Mouse (Mus musculus) kidney, adult 2 months (tissue): ENCODE measurements around the gene Tcf20. TPM values are rescaled to one million over a fixed set of nuclear protein-coding genes. Genes with fewer than 3 reads are reported as not detected.

Experiments used
- DNase-seq: peaks from one replicate; pipeline ENCODE4 v3.0.0; 2021
- H3K27ac ChIP-seq: fragments of 200-500 bp; 2 replicates; pipeline ENCODE4 v1.5.1; 2012; ENCODE audit warnings: low read depth, low read length, control low read depth, inconsistent platforms; ENCODE audit not compliant: insufficient read depth
- H3K27me3 ChIP-seq: fragments of 200-500 bp; replicated peaks from 2 replicates; pipeline ENCODE4 v1.6.1; 2012; ENCODE audit warnings: mild to moderate bottlenecking, moderate library complexity, low read length, inconsistent platforms; ENCODE audit not compliant: control insufficient read depth, insufficient read depth
- H3K36me3 ChIP-seq: fragments of 200-500 bp; 2 replicates; pipeline ENCODE4 v1.6.1; 2012; ENCODE audit warnings: mild to moderate bottlenecking, moderate library complexity, low read length, inconsistent platforms; ENCODE audit not compliant: control insufficient read depth, insufficient read depth
- H3K4me1 ChIP-seq: fragments of 200-500 bp; 2 replicates; pipeline ENCODE4 v1.6.1; 2011; ENCODE audit warnings: low read length; ENCODE audit not compliant: control insufficient read depth, insufficient read depth
- H3K4me3 ChIP-seq: fragments of 200-500 bp; 2 replicates; pipeline ENCODE4 v1.5.1; 2011; ENCODE audit warnings: mild to moderate bottlenecking, low read depth, low read length, control low read depth; ENCODE audit not compliant: insufficient read depth
- CTCF ChIP-seq: fragments of 200-500 bp; conservative IDR thresholded peaks from 2 replicates; pipeline ENCODE4 v1.5.1; 2011; ENCODE audit warnings: low read depth, mild to moderate bottlenecking, control low read depth, low read length, moderate library complexity, mixed read lengths; ENCODE audit not compliant: insufficient read depth, insufficient read length
- POLR2A ChIP-seq: fragments of 200-500 bp; IDR thresholded peaks from one replicate; pipeline ENCODE4 v1.6.1; 2011; ENCODE audit warnings: low read depth, low read length, control low read depth
- WGBS: fragments of 180-500 bp; shearing (Covaris S2); methylation state at CpG from one replicate; pipeline ENCODE4 v1.1.7; 2018; 5-methylcytosine and 5-hydroxymethylcytosine counted together
- polyA plus RNA-seq: library from polyadenylated mRNA; depleted of rRNA; stranded (reverse); fragments of >200 nt; gene quantifications from 2 replicates; pipeline ENCODE4 v1.2.3, GENCODE M21; 2012

Tcf20 gene
- polyA plus RNA-seq, 1 experiment: 18.1 TPM

GRCm38 (mm10) chr15:82900331-82900730 lies 87.3 kb downstream of the Tcf20 start:
- TF ChIP-seq POLR2A (no peak), CTCF (no peak)
- H3K27me3 ChIP-seq: no peaks in the 10 kb centered on the region
- WGBS: 42% methylated on average over 3 of the region's 3 CpGs
- H3K36me3 ChIP-seq: no peaks in the 10 kb centered on the region
- no peak overlapping the region for H3K27ac ChIP-seq
- peaks cover 3% of the 10 kb centered on the region; the same call in 1 of the 2 replicates for H3K4me1 ChIP-seq
- peak overlapping the region; percentile 51; the same call in 1 of the 2 replicates for H3K4me3 ChIP-seq
- DNase-seq: no peak

- TF ChIP-seq CTCF: no peak
- TF ChIP-seq POLR2A: peak; percentile 20
- DNase-seq: peak; percentile 92
- Histone ChIP-seq H3K27me3 (no peaks in the 10 kb centered on the region), H3K4me3 (peak overlapping the region; percentile 93), H3K36me3 (no peaks in the 10 kb centered on the region), H3K4me1 (peaks cover 3% of the 10 kb centered on the region; the same call in 1 of the 2 replicates), H3K27ac (no peak overlapping the region)
- WGBS: 2% methylated on average over 56 of the region's 56 CpGs
Measured at GRCm38 (mm10) chr15:82899676-82900301, 87.9 kb downstream of the Tcf20 start.

DNA sequence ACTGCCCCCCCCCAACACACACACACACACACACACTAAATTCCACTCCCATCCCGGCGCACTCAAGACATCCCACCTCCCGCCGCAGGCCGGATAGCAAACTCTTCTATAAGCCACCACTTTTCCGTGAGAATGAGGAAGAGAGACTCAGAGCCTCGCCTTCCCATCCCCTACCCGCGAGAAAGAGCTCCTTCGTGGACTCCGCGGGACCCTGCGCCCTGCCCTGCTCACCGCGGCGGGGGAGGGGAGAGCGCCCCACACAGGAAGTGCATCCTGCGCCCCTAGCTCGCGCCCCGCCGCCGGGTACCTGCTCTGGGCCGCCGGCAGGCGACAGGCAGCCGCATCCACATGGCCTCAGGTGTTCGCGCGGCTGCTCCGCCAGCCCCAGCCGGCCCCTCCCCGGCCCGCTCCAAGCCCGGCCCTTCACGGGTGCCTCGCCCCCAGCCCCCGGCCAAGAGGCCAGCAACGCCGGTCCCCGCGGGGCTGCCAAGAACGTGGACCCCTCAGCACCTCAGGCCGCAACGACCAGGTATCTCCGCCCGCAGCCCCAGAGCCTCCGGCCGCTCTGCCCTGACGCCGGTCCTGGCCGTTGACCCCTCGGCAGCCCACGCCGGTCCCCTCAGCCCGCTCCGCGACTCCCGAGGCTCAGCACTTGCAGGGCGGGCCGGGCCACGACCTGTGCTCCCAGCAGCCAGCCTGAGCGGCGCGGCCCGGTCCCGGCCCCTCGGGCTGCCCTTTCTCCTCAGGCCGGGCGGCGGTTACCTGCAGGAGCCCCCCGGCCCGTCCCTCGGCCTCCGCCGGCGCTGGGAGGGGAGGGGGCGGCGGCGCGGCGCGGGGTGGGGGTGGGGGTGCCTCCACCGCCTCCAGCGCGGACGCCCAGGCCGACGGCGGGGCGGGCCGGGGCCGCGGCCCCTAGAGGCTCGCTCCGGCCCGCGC lies 88.7 kb downstream of the Tcf20 start:
- no peaks in the 10 kb centered on the region for H3K27me3 ChIP-seq
- under 1% methylated on average over 93 of the region's 98 CpGs for WGBS
- peak; percentile 47 for DNase-seq
- TF ChIP-seq POLR2A (no peak), CTCF (no peak)
- peak overlapping the region; percentile 93 for H3K4me3 ChIP-seq
- no peaks in the 10 kb centered on the region for H3K36me3 ChIP-seq
- peaks cover 3% of the 10 kb centered on the region; the same call in 1 of the 2 replicates for H3K4me1 ChIP-seq
- peak overlapping the region; percentile 19; the same call in 1 of the 2 replicates for H3K27ac ChIP-seq

DNA sequence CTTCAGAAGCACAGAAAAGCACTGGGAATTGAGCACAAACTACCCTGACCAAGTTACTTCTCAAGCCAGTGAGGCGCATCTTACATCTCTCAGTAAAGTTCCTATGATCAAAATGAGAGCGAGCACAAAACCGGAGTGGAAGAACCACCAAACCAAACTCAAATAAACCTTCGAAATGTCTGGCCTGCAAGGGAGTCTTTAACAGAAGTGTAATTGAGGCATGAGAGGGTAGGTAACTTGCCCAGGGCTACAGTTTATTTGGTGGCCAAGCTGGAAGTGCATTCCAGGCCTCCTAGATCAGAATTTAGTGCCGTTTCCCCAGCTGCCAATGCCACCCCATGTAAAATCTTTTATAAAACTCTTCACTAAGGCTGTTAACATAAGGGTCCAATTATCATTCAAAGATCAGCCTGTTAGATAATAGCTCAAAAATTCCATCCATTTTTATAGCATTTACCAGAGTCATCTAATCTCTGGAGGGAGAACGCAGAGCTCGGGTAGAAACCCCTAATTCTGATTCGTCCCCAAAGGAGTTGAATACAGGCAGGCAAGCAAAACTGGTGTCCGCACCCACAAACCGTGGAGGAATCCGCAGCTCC lies 89.4 kb downstream of the Tcf20 start:
- peak overlapping the region; percentile 93 for H3K4me3 ChIP-seq
- TF ChIP-seq CTCF (no peak), POLR2A (no peak)
- no peaks in the 10 kb centered on the region for H3K27me3 ChIP-seq
- no peaks in the 10 kb centered on the region for H3K36me3 ChIP-seq
- 22% methylated on average over 11 of the region's 11 CpGs for WGBS
- H3K27ac ChIP-seq: no peak overlapping the region
- H3K4me1 ChIP-seq: peaks cover 3% of the 10 kb centered on the region; the same call in 1 of the 2 replicates
- no peak for DNase-seq

DNA sequence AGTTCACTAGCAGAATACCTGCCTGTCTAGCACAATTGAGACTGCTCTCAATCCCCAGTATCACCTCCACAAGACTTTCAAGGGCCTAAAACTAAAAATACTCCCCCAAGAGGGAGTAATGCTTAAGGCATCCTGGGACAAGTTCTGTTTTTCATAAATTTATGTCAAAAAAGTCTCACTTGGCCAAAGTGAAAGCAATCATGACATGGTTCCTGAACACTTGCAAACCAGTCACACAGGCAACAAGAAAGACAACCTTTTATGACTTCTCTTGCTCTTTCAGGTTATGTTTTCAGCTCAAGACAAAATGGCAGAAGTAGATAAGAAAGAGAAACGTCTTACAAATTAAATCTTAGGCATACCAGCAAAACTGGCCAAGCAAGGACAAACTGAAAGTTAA lies 91.3 kb downstream of the Tcf20 start:
- Histone ChIP-seq H3K36me3 (no peaks in the 10 kb centered on the region), H3K4me1 (peaks cover 3% of the 10 kb centered on the region; the same call in 1 of the 2 replicates), H3K27me3 (no peaks in the 10 kb centered on the region), H3K27ac (no peak overlapping the region), H3K4me3 (no peak overlapping the region)
- DNase-seq: no peak
- TF ChIP-seq POLR2A (no peak), CTCF (no peak)
- WGBS: 49% methylated on average over 1 of the region's 1 CpGs

- Histone ChIP-seq H3K4me3 (no peak overlapping the region), H3K36me3 (no peaks in the 10 kb centered on the region), H3K27ac (no peak overlapping the region), H3K27me3 (no peaks in the 10 kb centered on the region), H3K4me1 (peaks cover 3% of the 10 kb centered on the region; the same call in 1 of the 2 replicates)
- TF ChIP-seq POLR2A (no peak), CTCF (no peak)
- DNase-seq: no peak
Measured at GRCm38 (mm10) chr15:82890470-82890869, 97.2 kb downstream of the Tcf20 start.
